Mouse (Mus musculus): ENCODE results near the gene Klri1. TPM values are rescaled to one million over a fixed set of nuclear protein-coding genes. Genes with fewer than 3 reads are reported as not detected.
"Not testable (repeated sequence)": the region's sequence is repeated elsewhere in the genome, so short reads cannot be mapped to it uniquely, and the experiment has no call there.

Klri1 gene
- total RNA-seq (2021), result not detected
- long read RNA-seq, experiment 1, result 0 reads
- long read RNA-seq, experiment 2, result 0 reads

- no peak for DNase-seq (ENCODE audit: low spot score in 2 of 2)
Measured at GRCm38 (mm10) chr6:129717032-129717431, at the start of gene Klri1. Klri1 (minus strand) TSS chr6:129717132.

DNA sequence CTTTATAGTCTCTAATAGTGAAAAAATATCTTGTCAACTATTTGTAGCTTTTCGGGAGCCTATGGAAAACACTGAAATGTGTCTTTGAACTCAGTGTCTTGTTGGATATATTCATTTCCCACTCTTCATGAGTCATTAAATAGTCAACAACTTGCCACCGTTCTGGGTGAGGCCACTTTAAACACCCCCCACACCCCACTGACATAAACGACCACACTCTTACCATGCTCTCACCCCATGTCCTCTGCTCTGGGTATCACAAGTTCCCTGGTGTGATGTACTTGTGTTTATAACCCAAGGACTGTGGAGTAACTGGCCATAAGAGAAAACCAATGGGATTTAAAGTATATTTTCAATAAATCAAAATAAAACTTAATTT, 30.7 kb upstream of the Klri1 start:
- no peak for DNase-seq (ENCODE audit: low spot score in 2 of 2)

DNA sequence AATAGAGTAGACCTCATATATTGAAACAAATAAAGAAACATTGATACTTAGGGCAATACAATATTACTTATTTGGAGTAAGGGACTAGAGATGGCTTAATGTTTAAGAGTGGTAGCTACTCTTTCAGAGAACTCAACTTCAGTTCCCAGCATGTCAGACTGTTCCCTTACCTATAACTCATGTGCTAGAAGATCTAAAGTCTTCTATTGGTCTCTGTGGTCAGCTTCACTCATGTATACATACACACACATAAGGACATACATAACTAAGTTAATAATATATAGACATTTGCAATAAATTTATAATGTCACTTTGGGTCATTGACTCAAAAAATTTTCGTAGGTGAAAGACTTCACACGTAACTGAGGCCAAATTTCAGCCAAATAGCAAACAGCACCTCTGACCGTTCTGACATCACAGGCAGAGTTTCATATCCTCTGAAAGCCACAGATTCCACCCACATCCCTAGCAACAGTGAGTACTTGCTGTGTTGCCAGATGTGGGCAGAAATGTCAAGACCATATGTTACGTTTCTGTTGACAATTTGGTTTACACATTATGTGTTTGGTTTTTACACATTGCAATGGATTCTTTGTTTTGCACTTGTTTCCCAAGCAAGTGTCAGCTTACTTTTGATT, 30.2 kb upstream of the Klri1 start:
- no peak for DNase-seq (ENCODE audit: low spot score in 2 of 2)

DNA sequence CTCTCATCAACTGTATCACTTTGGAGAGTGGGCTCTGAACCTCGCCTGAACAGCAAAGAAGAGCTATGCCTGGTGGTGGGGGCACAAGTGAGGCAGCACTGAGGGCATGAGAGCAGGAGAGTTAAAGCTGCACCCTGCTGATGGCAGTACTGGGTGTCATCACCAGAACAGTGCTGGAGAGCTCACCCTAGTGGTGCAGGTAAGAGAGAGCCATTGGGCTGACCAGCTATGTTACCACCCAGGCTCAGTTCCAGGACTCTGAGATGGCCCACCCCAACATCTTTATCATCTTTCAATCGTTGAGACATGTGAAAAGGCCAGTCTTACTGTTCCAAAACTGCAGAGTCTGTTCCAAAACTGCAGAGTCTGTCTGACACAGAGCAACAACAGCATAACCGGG, 29.2 kb upstream of the Klri1 start:
- no peak for DNase-seq (ENCODE audit: low spot score in 2 of 2)

DNA sequence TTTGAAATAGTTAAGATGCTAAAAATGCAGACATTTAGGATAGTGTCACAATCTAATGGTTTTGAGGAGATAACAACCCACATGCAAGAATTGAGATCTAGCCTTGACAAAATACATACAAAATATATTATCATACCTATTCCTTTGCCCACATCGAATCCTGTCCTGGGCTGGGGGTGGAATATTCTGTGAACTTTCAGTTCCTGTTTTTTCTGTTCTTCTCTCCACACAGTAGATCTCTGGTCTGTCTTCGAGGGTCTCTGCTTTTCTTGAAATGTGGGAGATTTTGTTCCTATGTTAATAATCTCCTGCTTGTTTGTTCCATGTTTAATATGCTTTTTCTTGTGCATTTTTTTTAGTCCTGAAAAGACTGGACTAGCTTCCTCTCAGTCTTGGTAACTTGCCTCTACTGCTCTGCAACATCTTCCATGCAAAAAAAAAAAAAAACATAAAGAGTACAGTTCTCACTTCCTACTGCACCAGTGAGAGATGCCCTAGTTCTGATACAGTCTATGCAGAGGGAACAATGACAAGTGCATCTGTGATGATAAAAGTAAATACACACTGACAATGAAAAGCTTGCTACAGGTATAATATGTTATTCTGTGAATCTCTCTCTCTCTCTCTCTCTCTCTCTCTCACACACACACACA, 23.3 kb upstream of the Klri1 start, which contains the start of gene Klri2:
Klri2 (minus strand) TSS at position 416 of the 653 bp plus-strand sequence.
- no peak for DNase-seq (ENCODE audit: low spot score in 2 of 2)

DNA sequence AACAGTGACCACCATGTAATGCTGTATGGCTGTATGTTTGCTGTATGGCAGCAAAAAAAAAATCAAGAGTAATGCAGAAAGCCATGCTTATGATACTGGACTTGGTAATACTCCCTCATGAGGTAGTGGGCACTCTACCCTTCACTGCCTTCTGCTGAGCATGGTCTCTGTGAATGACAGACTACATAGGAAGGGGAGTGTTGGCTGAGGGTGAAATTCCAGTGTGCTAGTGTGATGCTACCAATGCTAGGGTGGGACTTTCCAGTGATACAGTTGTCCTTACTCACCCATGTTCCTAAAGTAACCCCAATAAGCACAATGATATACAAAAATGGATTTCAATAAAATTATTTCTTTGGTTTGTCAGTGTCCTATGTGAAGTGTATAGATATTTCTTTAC, 19.5 kb upstream of the Klri1 start:
- DNase-seq (ENCODE audit: low spot score in 2 of 2), result no peak

DNA sequence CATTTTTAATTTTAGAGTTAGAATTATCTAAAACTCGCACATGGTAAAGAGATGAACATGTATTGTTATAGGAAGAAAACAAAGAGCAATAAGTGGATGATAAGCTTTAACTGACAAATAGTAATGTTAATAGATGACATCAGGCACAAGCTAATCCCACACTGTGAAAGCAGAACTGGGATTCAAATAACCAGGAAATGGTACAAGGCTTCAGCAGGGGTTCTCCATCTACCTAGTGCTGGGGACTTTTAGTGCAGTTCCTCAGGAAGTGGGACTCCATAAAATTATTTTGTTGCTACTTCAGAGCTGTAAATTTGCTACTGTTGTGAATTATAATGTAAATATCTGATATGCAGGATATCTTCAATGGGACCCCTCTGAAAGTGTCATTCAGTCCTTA, 10.3 kb upstream of the Klri1 start:
- no peak for DNase-seq (ENCODE audit: low spot score in 2 of 2)

DNA sequence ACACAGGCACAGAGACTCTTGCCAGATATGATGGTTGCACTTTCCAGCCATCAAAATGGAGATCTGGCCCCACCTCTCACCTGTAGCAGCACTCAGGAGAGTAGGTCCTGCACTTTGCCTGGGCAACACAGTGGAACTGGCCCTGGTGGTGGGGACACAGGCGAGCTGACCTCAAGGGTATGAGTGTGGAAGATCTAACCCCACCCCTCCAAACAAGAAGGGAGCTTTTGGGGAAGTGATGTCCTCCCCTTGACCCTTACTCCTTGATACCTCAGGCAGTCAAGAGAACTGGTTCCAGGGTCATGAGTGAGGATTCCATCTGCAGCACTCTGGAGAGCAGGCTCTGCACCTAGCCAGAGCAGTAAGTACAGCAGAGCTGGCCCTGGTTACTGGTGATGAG, 4.5 kb upstream of the Klri1 start:
- no peak for DNase-seq (ENCODE audit: low spot score in 2 of 2)

DNA sequence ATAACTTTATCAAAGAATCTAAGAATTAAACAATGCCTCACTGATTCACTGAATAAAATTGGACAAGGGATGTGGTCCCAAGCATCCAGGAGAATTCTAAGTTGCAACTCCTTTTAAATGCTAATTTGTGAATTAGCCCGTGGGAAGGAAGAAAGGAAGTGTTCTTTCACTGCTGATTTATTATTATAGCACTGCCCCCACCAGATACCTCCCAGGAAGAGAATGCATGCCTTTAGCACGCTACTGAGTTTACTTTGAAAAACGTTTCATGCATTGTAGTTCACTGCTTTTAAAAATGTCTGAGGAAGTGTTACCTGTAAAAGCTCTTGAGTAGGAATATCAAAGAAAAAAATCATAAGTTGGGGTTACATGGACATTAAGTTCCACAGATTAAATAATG, 3.6 kb upstream of the Klri1 start:
- no peak for DNase-seq (ENCODE audit: low spot score in 2 of 2)

- DNase-seq (ENCODE audit: low spot score in 2 of 2), result no peak
Measured at GRCm38 (mm10) chr6:129713566-129713965, 3.4 kb downstream of the Klri1 start.

GRCm38 (mm10) chr6:129691436-129691835, 25.5 kb downstream of the Klri1 start:
- DNase-seq (ENCODE audit: low spot score in 2 of 2), result peak in 1 of 2 experiments; percentile 6

DNA sequence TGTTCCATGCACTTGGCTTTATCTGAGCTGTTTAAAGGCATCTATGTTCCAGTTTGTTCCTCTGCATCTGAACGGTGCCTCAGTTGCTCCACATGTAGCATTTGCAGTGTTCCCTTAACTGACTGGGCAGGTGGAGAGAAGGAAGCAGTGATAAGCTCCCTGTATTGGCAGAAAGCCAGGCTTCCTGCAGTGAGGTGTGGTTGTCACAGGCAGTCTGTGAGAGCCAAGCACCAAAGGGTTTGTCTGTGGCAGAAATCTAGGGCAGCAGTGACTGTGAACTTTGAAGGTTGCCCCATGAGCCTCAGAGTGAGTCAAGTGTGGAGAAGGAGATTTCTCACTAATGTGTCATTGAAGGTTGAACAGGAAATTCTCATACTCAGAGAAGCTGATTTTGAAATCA, 36.6 kb downstream of the Klri1 start:
- DNase-seq (ENCODE audit: low spot score in 2 of 2), result peak in 1 of 2 experiments; percentile 2

DNA sequence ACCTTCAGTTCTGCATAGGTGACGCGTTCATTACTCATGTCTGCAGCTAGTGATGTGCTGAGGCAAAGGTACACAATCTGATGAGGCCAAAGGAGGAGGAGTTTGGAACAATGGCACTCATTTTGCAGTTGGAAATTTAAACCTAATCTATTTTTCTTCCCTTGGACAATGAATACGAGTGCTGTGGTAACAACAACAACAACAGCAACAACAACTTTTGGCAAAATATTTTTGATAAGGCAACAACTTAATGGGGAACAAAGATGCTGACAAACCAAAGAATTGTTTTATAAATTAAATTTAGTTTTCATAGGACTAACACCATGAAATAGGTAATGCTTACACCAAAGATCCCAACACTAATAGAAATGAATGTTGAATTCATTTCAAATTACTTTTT, 38.1 kb downstream of the Klri1 start, which contains the start of gene Klrc1:
Klrc1 (minus strand) TSS at position 101 of the 400 bp plus-strand sequence.
- DNase-seq (ENCODE audit: low spot score in 2 of 2), result no peak

- not testable (repeated sequence) for DNase-seq (ENCODE audit: low spot score in 2 of 2)
Measured at GRCm38 (mm10) chr6:129661301-129661700, 55.6 kb downstream of the Klri1 start.

DNA sequence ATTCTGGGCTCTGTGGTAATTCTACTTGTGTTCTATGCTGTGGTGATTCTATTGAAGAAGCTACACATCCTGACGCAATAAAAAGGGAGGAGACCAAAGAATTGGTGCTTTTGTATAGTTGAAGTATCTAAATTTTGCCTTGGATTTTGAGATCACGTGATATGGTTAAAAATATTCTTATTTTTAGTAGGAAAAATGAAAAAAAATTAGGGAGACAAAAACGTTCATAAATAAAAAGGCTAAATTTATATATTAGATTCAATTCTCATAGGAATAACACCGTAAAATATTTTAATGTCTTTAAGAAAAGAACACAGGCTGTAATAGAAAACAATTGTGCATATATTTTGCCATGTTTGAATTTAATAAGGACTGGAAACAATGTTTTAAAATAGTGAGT, 56.3 kb downstream of the Klri1 start, which contains the start of gene Klrc2:
Klrc2 (minus strand) TSS at position 101 of the 400 bp plus-strand sequence.
- not testable (repeated sequence) for DNase-seq (ENCODE audit: low spot score in 2 of 2)

Small RNAs within 50 kb of the gene (microRNA-seq; reads per million reads assigned to microRNA genes)
- gene Mir680-1 (ENCODE audit: borderline number of aligned reads in 2 of 2), result 0 reads per million in 2 experiments

Other genes with a start within 250 kb of the Klri1 start
- gene Olr1, start 210.0 kb downstream of the Klri1 start, total RNA-seq (2021), result under 1 TPM in 1 of 2 experiments, not detected in 1; 0.80 TPM
- gene Tmem52b, start 204.6 kb downstream of the Klri1 start, total RNA-seq (2021), result not detected
- 100 to 1,000 TPM; 283 to 313 TPM for gene Gabarapl1, start 184.0 kb downstream of the Klri1 start, total RNA-seq (2021)
- gene Klre1, start 139.2 kb downstream of the Klri1 start, total RNA-seq (2021), result under 1 TPM in 1 of 2 experiments, not detected in 1; 0.22 TPM
- under 1 TPM; 0.66 to 0.70 TPM for gene Klrd1, start 125.3 kb downstream of the Klri1 start, total RNA-seq (2021)
- gene Klrk1, start 93.3 kb downstream of the Klri1 start, total RNA-seq (2021), result under 1 TPM; 0.96 TPM
- under 1 TPM in 1 of 2 experiments, not detected in 1; 0.63 TPM for gene Klrc3, start 73.8 kb downstream of the Klri1 start, total RNA-seq (2021)
- gene Klrc2, start 56.4 kb downstream of the Klri1 start, total RNA-seq (2021), result under 1 TPM; 0.17 to 0.42 TPM
- gene Klrc1, start 38.2 kb downstream of the Klri1 start, total RNA-seq (2021), result under 1 TPM; 0.33 to 0.77 TPM
- under 1 TPM in 1 of 2 experiments, not detected in 1; 0.10 TPM for gene Klri2, start 23.4 kb upstream of the Klri1 start, total RNA-seq (2021)
- not detected for gene Gm156, start 67.1 kb upstream of the Klri1 start, total RNA-seq (2021)
- not detected for gene Gm17631, start 145.5 kb upstream of the Klri1 start, total RNA-seq (2021)
- not detected for gene Klra17, start 159.5 kb upstream of the Klri1 start, total RNA-seq (2021)
- not detected for gene Klra5, start 200.5 kb upstream of the Klri1 start, total RNA-seq (2021)

Data from adrenal gland, adult 18-20 months (tissue).